Mouse (Mus musculus) embryonic fibroblast, embryonic 13.5 days (primary cell): ENCODE measurements around the gene Mtfr2.

Experiments used
- CTCF ChIP-seq: IDR thresholded peaks from 2 replicates; pipeline ENCODE4 v1.5.1; 2011; ENCODE audit warnings: mild to moderate bottlenecking, control low read depth, low read length, moderate library complexity, borderline replicate concordance; ENCODE audit not compliant: insufficient read depth
- POLR2A ChIP-seq: IDR thresholded peaks from 2 replicates; pipeline ENCODE4 v1.6.1; 2011; ENCODE audit warnings: low read depth, mild to moderate bottlenecking, control low read depth, low read length, moderate library complexity

GRCm38 (mm10) chr10:20408336-20408735 lies 60.8 kb downstream of the Mtfr2 start:
- TF ChIP-seq CTCF (no peak), POLR2A (no peak)
